Mouse (Mus musculus) stomach, postnatal 0 days (tissue): ENCODE measurements around the gene Prx.

Source experiments
- CTCF ChIP-seq: IDR thresholded peaks from 2 replicates; pipeline ENCODE4 v1.5.1; 2016; ENCODE audit warnings: antibody characterized with exemption, low read depth, mild to moderate bottlenecking, moderate library complexity
- EP300 ChIP-seq: optimal IDR thresholded peaks from 2 replicates; pipeline ENCODE3; 2016; ENCODE audit warnings: antibody characterized with exemption

- TF ChIP-seq CTCF (no peak), EP300 (no peak)
Measured at GRCm38 (mm10) chr7:27540935-27541334, 41.8 kb downstream of the Prx start.
